Mouse (Mus musculus) cerebellum, postnatal 36 days (tissue): Measurements from ENCODE around the gene Atxn1.

Experiments
- DNase-seq, 2 experiments: peaks; one replicate each; pipeline ENCODE4 v3.0.0; 2021 to 2022; ENCODE audit warnings: mixed read lengths in 2 of 2

The Atxn1 gene

GRCm38 (mm10) chr13:45764354-45764753 lies 200.5 kb downstream of the Atxn1 start:
- no peak for DNase-seq

DNA sequence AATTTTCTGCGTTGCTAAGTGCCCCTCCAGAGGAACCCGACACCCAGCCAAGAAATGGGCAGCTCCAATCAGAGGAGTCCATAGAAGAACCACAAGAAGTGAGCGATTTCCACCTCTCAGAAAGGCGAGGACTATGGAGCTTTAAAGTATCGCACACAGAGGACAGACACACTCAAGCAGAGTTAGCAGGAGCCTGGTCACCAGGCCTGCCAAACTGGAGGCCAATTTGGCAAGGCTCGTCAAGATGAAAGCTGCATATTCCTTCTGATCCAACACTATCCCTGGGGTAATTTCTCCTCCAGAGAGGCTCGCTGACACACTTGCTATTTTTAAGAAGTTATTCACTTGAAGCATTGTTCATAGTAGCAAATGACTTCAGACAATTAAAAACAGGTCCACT lies 202.5 kb downstream of the Atxn1 start:
- peak; percentile 62 for DNase-seq

DNA sequence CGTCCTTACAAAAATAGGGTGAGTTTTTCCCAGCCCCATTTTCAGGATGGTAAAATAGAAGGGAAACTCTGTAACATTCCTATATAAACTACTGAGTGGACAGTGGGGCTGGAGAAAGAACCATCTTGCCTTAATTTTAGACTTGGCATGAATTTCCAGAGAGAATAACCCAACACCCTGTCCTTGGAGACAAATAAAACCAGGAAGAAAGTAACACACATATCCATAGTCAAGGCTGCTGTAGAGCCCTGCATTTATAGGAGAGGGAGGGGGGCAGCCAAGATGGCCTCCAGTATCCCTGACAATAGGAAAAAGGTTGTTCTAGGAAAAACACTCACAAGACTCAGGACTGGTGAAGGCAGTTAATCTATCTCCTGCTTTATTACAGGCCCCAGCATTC lies 210.3 kb downstream of the Atxn1 start:
- no peak for DNase-seq

DNA sequence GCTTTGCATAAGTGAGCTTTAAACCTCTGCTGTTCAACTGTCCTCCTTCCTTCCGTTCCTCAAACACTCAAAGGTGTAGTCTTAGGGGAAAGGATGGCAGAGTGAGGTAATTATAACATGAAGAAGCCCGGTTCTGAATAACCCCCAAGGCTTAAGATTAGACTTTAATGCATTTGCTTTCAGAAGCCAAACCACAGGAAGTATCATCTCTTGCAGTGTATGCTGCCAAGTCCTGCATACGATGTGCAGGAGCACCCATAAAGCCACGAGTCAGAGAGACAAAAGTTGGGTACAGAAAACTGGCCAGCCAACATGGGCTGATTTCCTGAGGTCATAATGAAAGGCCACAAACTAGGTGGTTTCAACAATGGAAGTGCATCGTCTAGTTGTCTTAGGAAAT lies 212.3 kb downstream of the Atxn1 start:
- no peak for DNase-seq

GRCm38 (mm10) chr13:45751231-45751630 lies 213.6 kb downstream of the Atxn1 start:
- no peak for DNase-seq

- no peak for DNase-seq
These were observed 214.2 kb downstream of the Atxn1 start for GRCm38 (mm10) chr13:45750627-45751026.

- no peak for DNase-seq
These were observed 214.9 kb downstream of the Atxn1 start for GRCm38 (mm10) chr13:45749937-45750336.

- DNase-seq = no peak
These were observed 215.6 kb downstream of the Atxn1 start for GRCm38 (mm10) chr13:45749222-45749621.

DNA sequence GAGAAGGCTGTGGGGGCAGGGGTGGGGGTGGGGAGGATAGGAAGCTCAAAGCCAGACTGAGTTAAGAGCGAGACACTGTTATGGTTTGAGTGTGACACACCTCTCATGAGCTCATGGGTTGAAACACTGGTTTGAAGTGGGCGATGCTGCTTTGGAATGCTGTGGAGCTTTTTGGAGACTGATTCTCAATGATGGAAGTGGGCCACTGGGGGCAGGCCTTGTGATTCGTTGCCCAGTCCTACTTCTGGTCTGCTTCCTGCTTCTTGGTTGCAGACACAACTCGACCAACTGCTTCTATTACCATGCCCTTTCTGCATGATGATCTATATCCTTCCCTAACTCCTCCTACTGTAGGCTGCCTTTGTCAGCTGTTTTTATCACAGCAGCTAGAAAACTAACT lies 216.1 kb downstream of the Atxn1 start:
- DNase-seq = no peak

DNA sequence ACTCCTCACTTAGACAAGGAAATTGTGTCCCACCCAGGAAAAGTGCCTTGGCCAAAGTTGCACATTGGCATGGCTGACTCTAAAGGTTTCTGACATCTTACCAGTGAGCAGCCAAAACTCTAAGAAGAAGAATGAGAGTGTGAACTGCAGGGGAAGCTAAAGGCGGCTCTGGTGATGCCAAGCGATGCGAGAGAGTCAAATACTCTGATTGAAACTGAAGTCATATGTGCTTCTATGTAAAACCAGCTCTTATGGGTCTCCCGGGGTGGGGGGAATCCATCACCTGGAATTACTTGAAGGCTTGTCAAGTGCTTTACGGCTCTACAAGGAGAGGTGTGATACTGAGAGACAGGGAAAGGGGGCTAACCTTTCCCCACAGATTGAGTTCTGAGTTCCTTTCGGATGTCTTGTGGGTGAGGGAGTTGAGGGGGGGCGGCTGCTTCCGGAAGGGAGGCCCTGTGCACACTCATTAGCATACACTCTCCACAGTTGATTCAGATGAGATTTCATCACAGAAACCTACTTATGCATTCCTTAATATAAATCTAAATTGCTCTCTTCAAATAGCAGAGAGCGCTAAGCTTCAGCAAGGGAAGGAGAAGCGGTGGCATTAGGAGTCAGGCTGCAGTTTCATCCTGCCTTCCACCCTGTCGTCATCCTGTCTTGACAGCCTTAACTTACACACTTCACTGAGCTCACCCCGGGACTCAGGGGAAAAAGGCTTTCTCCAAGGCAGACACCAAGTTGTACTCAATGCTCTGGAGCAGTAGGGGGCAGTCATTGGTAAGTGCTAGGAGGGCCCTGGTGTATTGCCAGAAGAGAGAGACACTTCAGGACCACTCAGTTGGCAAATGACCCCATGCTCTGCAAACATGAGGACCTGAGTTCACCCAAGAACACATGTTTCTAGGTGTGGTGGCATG lies 218.7 kb downstream of the Atxn1 start:
- DNase-seq = no peak

- DNase-seq = no peak
These were observed 219.9 kb downstream of the Atxn1 start for GRCm38 (mm10) chr13:45744803-45745432.

DNA sequence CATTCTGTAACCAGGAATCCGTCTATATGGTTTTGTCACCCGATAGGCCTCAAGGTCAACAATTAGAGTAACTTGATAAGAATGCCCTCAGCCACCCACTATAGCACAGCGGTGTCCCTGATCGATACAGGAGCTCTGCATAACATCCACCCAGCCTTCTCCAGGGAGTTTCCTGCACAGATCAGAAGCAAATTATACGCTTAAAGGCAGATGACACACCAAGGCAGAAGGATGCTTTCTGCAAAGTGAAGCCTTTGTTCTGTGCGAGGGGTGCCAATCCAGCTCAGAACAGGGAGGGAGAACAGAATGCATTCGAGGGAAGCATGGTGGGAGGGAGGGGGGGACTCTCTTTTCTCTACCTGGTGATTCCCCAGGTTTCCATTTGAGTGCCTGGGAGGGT lies 221.0 kb downstream of the Atxn1 start:
- no peak for DNase-seq

DNA sequence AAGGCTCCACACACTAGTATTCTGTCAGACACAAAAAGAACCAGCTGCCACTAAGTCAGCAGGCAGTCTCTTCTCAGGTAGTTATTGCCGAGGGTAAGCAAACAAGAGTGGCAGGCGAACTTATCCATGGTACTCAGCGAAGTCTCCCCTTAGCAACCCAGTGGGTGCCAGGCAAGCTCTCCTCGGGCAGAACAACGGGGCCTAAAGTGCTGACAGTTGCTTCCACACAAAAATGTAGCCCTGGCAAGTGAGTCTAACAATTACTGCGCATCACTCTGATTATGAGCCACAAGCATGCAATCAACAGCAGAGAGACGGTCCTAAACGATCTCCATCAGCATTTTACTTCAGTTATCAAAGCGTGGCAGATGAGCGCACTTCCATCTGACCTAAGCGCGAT lies 224.4 kb downstream of the Atxn1 start:
- DNase-seq = no peak

DNA sequence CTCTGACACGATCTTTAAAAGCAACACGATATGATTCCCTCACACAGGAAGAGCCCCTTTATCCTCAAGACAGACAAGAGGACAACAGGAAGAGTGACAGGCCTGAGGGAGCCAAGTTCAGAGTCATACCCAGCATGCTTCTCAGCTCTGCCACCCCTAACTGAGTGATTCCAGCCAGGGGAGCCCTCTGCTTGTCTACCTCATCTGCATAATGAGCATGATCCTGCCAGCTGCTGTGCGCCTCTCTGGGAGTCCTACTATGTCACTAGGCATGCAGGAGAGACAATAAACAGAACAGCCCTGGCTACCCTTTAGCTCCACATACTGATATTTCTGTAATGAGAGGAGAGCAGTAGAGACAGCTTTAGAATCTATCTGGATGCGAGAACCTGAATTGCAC lies 228.6 kb downstream of the Atxn1 start:
- DNase-seq = no peak

GRCm38 (mm10) chr13:45735802-45736201 lies 229.0 kb downstream of the Atxn1 start:
- no peak for DNase-seq

DNA sequence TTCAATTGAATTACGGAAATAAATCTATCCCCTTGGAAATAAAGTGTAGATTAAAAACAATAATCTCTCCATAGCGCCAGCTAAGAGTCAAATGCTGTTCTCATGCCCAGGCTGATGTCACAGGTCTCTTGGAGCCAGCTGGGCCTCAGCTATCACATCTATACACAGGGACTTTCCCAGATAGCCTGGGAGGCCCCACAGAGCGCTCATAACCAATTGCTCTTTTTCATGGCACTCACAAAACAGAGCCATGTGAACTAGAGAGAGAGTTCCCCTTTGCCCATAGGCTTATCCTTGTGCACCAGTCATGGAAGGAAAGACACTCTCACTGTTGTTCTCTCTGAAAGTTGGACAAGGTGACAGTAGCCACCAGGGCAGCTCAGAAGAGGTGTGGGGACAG lies 230.3 kb downstream of the Atxn1 start:
- no peak for DNase-seq

GRCm38 (mm10) chr13:45732590-45732989 lies 232.2 kb downstream of the Atxn1 start:
- DNase-seq = no peak

- peak in 1 of 2 experiments; percentile 17 for DNase-seq
These were observed 237.9 kb downstream of the Atxn1 start for GRCm38 (mm10) chr13:45726917-45727316.

DNA sequence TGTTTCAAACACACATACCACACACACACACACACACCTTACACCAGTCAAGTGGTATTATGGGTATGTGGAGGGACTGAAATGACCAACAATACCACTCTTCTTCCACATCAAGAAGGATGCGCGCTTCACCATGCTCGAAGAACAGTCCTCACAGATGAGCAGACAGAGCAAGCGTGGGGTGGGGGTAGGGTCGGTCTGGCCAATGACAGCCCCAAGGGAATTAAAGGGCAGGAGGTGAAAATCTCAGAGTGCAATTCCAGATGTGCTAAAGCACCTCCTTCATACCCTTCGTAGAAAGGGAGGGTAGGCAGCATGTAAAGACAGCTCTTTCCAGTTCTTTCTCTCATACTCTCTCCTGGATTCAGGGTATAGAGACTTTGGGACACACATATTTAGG lies 238.6 kb downstream of the Atxn1 start:
- DNase-seq = no peak

DNA sequence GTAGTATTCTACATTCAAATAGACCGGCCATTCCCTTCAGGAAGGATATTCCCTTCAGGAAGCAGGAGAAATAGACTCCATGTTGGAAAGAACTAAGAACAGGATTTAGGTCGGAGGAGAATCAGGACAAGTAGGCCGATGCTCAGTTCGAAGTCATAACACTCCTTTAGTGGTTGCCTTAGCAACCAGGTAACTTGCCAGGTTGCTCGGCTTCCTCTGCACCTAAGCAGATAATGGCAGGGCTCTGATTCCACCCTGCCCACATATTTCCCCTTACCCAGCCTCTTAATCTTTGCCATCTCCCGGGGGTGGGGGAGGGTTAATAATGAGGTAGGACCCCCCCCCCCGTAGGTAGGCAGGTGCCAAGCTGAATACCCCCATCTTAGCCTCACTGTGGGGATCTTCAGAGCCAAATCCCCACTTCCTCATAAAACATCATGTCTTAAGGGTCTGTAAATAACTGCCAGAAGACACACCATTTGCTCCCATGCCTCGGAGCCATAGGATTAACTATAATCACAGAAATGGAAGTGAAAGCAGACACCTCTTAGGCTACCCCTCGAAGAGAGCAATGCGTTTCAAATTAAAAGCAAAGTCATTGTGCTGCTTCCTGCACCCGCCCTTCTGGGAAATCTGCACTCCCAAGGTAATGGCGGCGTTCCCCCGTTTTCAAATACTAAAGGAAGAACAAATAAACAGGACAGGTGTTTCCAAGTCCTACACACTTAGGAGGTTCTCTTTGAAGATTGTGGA lies 240.1 kb downstream of the Atxn1 start:
- no peak for DNase-seq

- no peak for DNase-seq
These were observed 241.9 kb downstream of the Atxn1 start for GRCm38 (mm10) chr13:45722885-45723284.

- peak; percentile 16 to 41 for DNase-seq
These were observed 243.2 kb downstream of the Atxn1 start for GRCm38 (mm10) chr13:45721621-45722020.

- no peak for DNase-seq
These were observed 246.0 kb downstream of the Atxn1 start for GRCm38 (mm10) chr13:45718850-45719249.
